Mouse (Mus musculus): Measurements from ENCODE around the gene Atp8a1. TPM values are rescaled to one million over a fixed set of nuclear protein-coding genes. Genes with fewer than 3 reads are reported as not detected.

The Atp8a1 gene
- polyA plus RNA-seq, 1 experiment from 2014 or later = 5.5 TPM

DNA sequence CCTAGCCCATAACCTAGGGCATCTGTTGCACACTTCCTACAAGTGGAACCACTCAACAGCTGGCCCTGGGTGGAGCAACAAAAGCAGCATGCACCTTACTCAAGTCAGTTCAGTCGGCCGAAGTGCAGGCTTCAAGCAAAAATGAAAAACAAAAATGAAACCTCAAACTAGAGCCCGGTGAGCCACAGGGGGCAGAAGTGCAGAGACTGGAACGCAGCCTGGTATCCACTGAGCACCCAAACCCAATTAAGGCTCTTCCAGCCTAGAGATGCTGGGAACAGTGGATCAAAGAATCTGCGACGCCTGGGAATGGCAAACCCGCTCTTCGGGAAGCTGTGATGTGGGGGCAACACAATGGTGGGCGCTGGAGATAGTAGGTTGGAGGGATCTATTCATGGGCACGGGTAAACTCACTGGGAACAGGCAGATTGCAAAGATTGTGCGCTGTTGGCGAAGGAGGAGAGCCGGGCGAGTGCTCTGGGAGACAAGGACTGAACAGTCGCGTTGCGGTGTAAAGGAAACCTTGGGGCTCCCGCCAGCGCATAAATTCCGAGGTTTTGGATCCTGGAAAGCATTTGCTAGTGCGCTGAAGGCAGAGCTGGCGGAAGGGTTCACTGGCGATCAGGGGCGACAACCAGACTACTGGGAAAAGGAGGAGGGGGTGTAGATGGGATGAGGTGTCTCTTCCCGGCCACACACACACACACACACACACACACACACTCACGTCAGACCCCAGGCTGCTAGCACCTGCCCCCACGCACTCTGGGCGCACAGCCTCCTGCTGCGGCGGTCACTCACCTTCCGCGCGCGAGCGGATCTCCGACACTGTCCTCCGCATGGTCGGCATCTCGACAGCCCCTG is 641 bp downstream of the Atp8a1 start:
- Histone ChIP-seq H3K4me1 (peaks cover 49% of the 10 kb centered on the region), H3K36me3 (no peaks in the 10 kb centered on the region), H3K27me3 (ENCODE audit: low read depth, poor library complexity, severe bottlenecking) (peaks cover 22% of the 10 kb centered on the region), H3K9me3 (replicated peaks) (no peaks in the 10 kb centered on the region), H3K27ac (peak overlapping the region; percentile 83), H3K4me3 (peak overlapping the region; percentile 73)
- peak; percentile 54 for DNase-seq (ENCODE audit: low spot score)
- 2% methylated on average over 37 of the region's 39 CpGs for WGBS

DNA sequence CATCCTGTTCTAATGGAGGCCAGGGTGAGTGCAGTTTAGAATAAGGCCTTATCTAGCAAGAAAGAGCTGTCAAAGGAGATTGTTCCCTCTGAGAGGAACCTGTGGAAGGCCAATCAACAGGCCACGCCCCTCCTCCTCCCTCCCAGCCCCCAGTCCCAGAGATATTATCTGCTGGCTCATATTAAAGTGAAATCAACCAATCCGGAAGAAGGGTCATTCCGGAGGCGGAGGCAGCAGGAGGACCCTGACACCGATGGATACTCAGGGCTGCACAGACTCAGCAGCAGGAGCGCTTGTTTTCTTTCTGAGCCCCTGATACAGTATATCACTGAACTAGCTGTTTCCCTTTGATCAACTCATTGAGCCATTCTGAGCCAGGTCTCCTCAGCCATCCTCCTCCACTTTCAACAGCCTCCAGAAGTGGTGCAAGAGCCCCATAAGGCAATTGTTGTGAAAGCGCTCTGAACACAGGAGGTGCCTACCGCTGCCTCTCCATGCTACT is 2.0 kb downstream of the Atp8a1 start:
- peak; percentile 45 for DNase-seq (ENCODE audit: low spot score)
- Histone ChIP-seq H3K9me3 (replicated peaks) (no peaks in the 10 kb centered on the region), H3K27ac (no peak overlapping the region), H3K27me3 (ENCODE audit: low read depth, poor library complexity, severe bottlenecking) (peaks cover 22% of the 10 kb centered on the region), H3K4me3 (peak overlapping the region; percentile 73; the same call in 1 of the 2 replicates), H3K4me1 (peaks cover 49% of the 10 kb centered on the region), H3K36me3 (no peaks in the 10 kb centered on the region)
- WGBS = 16% methylated on average over 8 of the region's 8 CpGs

DNA sequence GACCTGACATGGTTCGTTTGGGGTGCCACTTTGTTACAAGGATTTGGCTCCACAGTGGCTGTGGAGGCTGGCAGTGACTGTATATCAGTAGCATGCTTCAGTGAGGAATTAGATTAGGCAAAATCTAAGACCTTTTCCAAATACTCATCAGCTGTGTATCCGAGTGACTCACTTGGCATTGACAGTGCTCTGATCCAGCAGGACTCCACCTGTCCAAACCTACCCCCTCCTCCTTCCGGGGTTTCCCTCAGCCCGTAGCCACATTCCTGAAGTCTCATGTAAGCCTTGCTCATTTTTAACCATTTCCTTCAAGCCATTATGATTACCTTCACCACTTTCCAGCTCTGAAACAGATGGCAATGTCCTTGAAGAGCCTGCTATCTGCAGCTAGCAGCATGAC is 3.2 kb downstream of the Atp8a1 start:
- 83% methylated on average over 4 of the region's 4 CpGs for WGBS
- H3K4me1 ChIP-seq = peaks cover 49% of the 10 kb centered on the region
- H3K36me3 ChIP-seq = no peaks in the 10 kb centered on the region
- H3K4me3 ChIP-seq = no peak overlapping the region
- peaks cover 22% of the 10 kb centered on the region for H3K27me3 ChIP-seq (ENCODE audit: low read depth, poor library complexity, severe bottlenecking)
- no peaks in the 10 kb centered on the region for H3K9me3 ChIP-seq (replicated peaks)
- H3K27ac ChIP-seq = no peak overlapping the region
- DNase-seq (ENCODE audit: low spot score) = no peak

DNA sequence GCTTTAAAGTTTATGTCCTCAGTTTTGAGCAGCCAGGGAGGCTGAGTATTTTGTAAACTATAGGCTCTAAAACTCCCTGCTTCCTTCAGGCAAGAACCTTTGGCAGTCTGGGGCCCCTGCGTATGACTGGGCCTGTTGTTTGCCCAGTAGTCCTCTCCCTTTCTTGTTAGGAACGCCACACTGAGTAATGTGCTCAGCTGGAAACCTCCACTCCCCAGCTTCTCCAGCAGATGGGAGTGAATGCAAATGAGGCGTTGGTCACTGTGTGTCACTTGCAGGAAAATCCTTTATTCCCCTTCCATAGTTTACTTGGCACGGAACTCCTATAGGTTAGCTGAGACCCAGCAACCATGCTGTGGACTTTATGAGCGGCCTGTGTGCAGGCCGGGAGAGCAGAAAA is 4.9 kb downstream of the Atp8a1 start:
- H3K4me3 ChIP-seq = no peak overlapping the region
- no peaks in the 10 kb centered on the region for H3K36me3 ChIP-seq
- 46% methylated on average over 6 of the region's 6 CpGs for WGBS
- DNase-seq (ENCODE audit: low spot score) = no peak
- H3K4me1 ChIP-seq = peaks cover 40% of the 10 kb centered on the region
- H3K27ac ChIP-seq = no peak overlapping the region
- H3K9me3 ChIP-seq (replicated peaks) = no peaks in the 10 kb centered on the region
- H3K27me3 ChIP-seq (ENCODE audit: low read depth, poor library complexity, severe bottlenecking) = peaks cover 22% of the 10 kb centered on the region

DNA sequence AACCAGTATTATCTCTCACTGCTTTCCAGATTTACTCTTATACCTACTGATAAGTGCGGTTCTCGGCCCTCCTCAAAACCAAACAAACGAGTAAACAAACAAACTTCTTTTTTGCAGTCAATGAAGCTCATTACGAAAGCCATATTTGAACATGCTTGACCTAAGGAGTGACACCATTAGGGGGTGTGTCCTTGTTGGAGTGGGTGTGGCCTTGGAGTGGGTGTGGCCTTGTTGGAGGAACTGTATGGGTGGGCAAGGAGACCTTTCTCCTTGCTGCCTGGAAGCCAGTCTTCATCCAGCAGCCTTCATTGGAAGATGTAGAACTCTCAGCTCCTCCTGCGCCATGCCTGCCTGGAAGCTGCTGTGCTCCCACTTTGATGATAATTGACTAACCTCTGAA is 13.4 kb downstream of the Atp8a1 start:
- H3K36me3 ChIP-seq = no peaks in the 10 kb centered on the region
- no peak overlapping the region for H3K27ac ChIP-seq
- no peaks in the 10 kb centered on the region for H3K9me3 ChIP-seq (replicated peaks)
- H3K4me3 ChIP-seq = no peak overlapping the region
- no peak for DNase-seq (ENCODE audit: low spot score)
- 94% methylated on average over 5 of the region's 5 CpGs for WGBS
- H3K27me3 ChIP-seq (ENCODE audit: low read depth, poor library complexity, severe bottlenecking) = no peaks in the 10 kb centered on the region
- peaks cover 3% of the 10 kb centered on the region; the same call in 1 of the 2 replicates for H3K4me1 ChIP-seq

DNA sequence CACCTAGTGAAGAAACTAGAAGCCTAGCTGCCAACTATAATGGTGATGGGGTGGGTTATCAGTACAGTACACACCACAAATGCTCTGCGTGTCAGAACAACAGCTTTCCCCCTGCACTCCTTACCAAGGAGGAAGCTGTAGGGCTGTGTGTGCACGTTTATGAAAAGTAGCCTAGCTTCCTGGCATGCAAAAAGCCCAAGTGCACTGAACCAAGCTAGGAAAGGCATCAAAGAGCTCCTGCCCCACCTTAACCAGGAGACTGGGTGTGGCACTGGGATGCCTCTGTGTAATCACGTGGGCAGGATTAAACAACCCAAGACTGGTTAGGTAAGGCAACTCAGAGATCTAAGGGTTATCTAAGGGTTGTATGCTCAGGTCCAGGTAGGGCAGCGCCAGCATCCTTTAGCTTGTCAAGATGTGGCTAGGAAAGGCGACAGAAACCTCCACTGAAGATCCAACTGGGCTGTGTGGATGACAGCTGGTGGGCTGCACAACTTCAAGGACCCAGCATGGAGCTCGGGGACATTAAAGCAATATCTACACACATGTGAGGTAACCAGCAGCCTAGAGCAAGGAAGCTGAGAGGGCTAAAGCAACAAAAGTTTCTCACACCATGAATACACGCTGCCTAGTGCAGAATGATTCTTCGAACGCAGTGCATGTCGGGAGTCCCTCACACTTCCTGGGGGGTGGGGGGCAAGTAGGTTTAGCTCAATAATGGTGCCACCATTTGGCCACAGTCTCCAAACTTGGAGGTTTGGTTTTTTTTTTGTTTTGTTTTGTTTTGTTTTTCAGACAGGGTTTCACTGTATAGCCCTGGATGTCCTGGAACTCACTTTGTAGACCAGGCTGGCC is 15.7 kb downstream of the Atp8a1 start:
- Histone ChIP-seq H3K36me3 (no peaks in the 10 kb centered on the region), H3K4me1 (0 out of 2 replicates have a peak, but pooled peaks cover 3% of the 10 kb centered on the region), H3K27ac (no peak overlapping the region), H3K27me3 (ENCODE audit: low read depth, poor library complexity, severe bottlenecking) (no peaks in the 10 kb centered on the region), H3K4me3 (no peak overlapping the region), H3K9me3 (replicated peaks) (no peaks in the 10 kb centered on the region)
- no peak for DNase-seq (ENCODE audit: low spot score)
- WGBS = 82% methylated on average over 10 of the region's 10 CpGs

DNA sequence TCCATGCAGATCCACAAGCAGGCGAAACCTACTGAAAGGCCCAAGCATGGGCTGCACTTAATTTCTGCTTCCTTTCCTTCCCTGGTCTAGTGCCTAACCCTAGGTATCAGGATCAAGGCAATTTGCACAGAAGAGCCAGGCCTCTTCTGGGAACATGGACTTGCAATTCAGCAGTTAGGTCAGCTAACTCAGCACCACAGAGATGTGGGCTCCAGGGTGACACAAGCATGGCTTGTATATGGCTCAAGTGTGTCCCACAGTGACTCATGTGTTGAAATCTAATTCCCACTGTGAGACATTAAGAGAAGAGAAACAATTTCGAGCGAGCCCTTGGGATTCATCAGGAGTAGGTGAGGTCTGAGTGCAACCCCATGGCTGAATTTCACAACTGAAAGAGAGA is 18.9 kb downstream of the Atp8a1 start:
- Histone ChIP-seq H3K4me3 (no peak overlapping the region), H3K9me3 (replicated peaks) (no peaks in the 10 kb centered on the region), H3K4me1 (peaks cover 7% of the 10 kb centered on the region; the same call in 1 of the 2 replicates), H3K27ac (no peak overlapping the region), H3K27me3 (ENCODE audit: low read depth, poor library complexity, severe bottlenecking) (no peaks in the 10 kb centered on the region), H3K36me3 (no peaks in the 10 kb centered on the region)
- WGBS = 92% methylated on average over 3 of the region's 3 CpGs
- no peak for DNase-seq (ENCODE audit: low spot score)

DNA sequence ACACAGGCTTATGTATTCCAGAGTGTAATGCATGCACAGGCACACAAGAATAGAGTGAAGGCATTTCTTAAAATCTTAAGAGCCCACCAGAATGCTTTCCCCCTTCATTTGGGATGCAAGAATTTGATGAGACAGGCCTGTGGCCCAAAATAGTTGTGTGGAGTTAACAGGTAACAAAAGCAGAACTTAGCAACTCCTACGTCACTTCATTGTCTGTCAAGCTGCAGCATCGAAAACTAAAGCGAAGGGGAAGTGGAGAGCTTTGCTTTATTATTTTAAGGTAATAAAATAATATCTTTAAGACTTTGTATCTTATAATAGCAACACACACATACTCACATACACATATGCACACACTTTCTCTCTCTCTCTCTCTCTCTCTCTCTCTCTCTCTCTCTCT is 20.3 kb downstream of the Atp8a1 start:
- WGBS = 96% methylated on average over 3 of the region's 3 CpGs
- no peak for DNase-seq (ENCODE audit: low spot score)

DNA sequence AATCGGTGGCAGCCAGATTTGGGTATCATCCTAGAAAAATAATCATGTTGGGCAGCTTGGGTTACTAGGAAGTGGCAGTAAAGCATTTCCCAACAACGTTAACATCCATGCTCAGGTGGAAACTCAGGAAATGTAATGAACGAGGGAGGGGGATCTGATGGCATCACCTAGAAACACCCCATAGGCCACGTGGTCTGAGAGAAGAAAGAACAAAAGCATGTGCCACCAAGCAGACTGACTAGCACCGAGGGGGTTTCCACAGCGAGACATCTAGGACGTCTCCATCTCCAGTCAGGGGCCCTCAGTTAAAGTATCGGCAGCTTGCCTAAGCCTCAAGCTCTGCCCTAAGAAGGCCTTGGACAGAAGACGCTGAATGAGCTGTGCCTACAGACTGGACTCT is 21.0 kb downstream of the Atp8a1 start:
- Histone ChIP-seq H3K36me3 (no peaks in the 10 kb centered on the region), H3K4me3 (no peak overlapping the region), H3K4me1 (peaks cover 4% of the 10 kb centered on the region; the same call in 1 of the 2 replicates), H3K9me3 (replicated peaks) (no peaks in the 10 kb centered on the region), H3K27ac (no peak overlapping the region), H3K27me3 (ENCODE audit: low read depth, poor library complexity, severe bottlenecking) (no peaks in the 10 kb centered on the region)
- no peak for DNase-seq (ENCODE audit: low spot score)
- WGBS = 90% methylated on average over 9 of the region's 9 CpGs

More for the DNA sequence above, 20.3 kb downstream of the Atp8a1 start:
- H3K4me1 ChIP-seq = peaks cover 4% of the 10 kb centered on the region; the same call in 1 of the 2 replicates
- no peaks in the 10 kb centered on the region for H3K27me3 ChIP-seq (ENCODE audit: low read depth, poor library complexity, severe bottlenecking)
- H3K27ac ChIP-seq = no peak overlapping the region
- no peaks in the 10 kb centered on the region for H3K36me3 ChIP-seq
- no peaks in the 10 kb centered on the region for H3K9me3 ChIP-seq (replicated peaks)
- no peak overlapping the region for H3K4me3 ChIP-seq

DNA sequence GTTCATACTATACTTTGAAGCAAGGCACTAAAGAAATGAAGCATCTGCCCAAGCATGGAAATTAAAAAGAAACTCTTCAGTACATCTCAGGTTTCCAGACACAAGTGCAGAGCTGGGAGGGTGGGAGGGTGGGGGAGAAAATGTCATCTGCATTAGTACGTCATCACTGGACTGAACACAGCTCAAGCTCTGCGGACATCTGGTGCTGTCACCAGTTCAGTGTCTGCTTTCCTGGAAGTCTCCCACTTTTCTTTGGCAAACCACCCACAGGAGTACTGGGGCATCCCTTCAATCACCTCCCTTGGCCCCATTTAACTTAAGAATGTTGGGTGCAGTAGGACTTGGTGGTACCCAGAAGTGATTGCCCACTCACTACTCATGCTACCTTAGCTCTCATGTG is 22.6 kb downstream of the Atp8a1 start:
- peaks cover 4% of the 10 kb centered on the region; the same call in 1 of the 2 replicates for H3K4me1 ChIP-seq
- H3K36me3 ChIP-seq = no peaks in the 10 kb centered on the region
- H3K4me3 ChIP-seq = no peak overlapping the region
- no peak for DNase-seq (ENCODE audit: low spot score)
- H3K27me3 ChIP-seq (ENCODE audit: low read depth, poor library complexity, severe bottlenecking) = no peaks in the 10 kb centered on the region
- no peaks in the 10 kb centered on the region for H3K9me3 ChIP-seq (replicated peaks)
- no peak overlapping the region for H3K27ac ChIP-seq
- WGBS = 92% methylated on average over 2 of the region's 2 CpGs

DNA sequence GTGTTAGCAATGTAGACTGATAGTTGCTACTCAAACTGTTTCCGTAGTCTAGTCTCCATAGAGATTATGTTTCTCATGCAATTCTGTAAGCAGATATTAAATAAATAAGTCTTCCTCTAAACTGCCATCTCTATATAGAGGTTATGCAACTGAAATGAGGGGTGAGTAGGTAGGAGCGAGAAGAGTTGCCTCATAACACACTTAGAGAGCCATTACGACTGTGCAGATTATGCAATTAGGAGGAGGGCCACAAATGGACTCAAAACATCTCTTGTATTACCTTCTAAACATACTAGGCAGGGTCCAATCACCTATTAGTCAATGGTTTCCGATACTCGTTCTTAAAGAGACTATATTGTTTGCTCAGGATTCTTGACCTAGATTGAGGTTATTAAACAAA is 23.5 kb downstream of the Atp8a1 start:
- whole genome bisulfite sequencing = 95% methylated on average over 5 of the region's 5 CpGs
- Histone ChIP-seq H3K9me3 (replicated peaks) (no peaks in the 10 kb centered on the region), H3K27ac (no peak overlapping the region), H3K36me3 (no peaks in the 10 kb centered on the region), H3K4me3 (no peak overlapping the region), H3K27me3 (ENCODE audit: low read depth, poor library complexity, severe bottlenecking) (no peaks in the 10 kb centered on the region), H3K4me1 (peaks cover 4% of the 10 kb centered on the region; the same call in 1 of the 2 replicates)
- no peak for DNase-seq (ENCODE audit: low spot score)

DNA sequence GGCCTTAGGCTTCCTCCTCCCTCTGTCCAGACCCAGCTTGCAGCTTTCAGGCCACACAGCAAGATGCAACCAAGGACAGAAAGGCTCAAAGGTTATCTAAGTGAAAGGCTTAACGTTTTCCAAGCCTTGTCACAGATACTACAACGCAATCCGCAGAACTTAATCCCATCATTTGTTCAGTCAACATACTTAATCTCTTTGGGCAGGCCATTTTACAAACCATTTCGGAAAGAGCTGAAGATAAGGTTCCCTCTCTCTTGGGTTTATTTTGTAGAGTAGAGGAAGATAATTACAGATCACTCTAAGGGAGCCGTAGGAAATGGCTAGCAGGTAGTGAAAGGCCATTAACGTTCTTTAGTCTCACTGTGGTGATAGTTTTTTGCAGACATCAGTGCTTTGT is 24.6 kb downstream of the Atp8a1 start:
- Histone ChIP-seq H3K36me3 (no peaks in the 10 kb centered on the region), H3K27me3 (ENCODE audit: low read depth, poor library complexity, severe bottlenecking) (no peaks in the 10 kb centered on the region), H3K27ac (no peak overlapping the region), H3K9me3 (replicated peaks) (no peaks in the 10 kb centered on the region), H3K4me1 (peaks cover 4% of the 10 kb centered on the region; the same call in 1 of the 2 replicates), H3K4me3 (no peak overlapping the region)
- WGBS = 76% methylated on average over 6 of the region's 6 CpGs
- no peak for DNase-seq (ENCODE audit: low spot score)

DNA sequence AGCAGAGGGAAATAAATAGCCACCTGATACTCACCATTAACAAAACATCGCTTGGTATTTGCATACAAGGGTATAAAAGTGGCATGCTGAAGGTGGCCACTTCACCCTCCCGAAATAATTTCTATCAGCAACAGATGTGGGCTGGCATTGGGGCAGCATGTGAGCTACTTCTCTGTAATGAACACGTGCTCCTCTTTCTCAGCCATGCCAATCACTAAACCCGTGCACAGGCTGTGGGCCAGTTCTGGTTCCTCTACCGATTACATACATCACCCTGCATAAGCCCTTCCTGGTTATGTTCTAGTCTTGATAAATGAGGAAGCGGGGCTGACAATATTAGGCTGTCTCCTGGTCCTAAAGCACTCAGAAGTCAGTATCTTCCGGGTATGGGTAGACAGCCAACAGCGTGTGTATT is 25.2 kb downstream of the Atp8a1 start:
- Histone ChIP-seq H3K36me3 (no peaks in the 10 kb centered on the region), H3K4me1 (peaks cover 4% of the 10 kb centered on the region; the same call in 1 of the 2 replicates), H3K9me3 (replicated peaks) (no peaks in the 10 kb centered on the region), H3K27me3 (ENCODE audit: low read depth, poor library complexity, severe bottlenecking) (no peaks in the 10 kb centered on the region), H3K27ac (no peak overlapping the region), H3K4me3 (no peak overlapping the region)
- WGBS = 91% methylated on average over 8 of the region's 8 CpGs
- DNase-seq (ENCODE audit: low spot score) = no peak

Data from limb, embryonic 10.5 days (tissue).